Mouse (Mus musculus): ENCODE data around the gene Prx.
"Not testable (repeated sequence)": the region's sequence is repeated elsewhere in the genome, so short reads cannot be mapped to it uniquely, and the experiment has no call there.

Gene Prx

GRCm38 (mm10) chr7:27483860-27484259 lies 15.3 kb upstream of the Prx start:
- no peak for DNase-seq (ENCODE audit: low spot score in 2 of 2)

DNA sequence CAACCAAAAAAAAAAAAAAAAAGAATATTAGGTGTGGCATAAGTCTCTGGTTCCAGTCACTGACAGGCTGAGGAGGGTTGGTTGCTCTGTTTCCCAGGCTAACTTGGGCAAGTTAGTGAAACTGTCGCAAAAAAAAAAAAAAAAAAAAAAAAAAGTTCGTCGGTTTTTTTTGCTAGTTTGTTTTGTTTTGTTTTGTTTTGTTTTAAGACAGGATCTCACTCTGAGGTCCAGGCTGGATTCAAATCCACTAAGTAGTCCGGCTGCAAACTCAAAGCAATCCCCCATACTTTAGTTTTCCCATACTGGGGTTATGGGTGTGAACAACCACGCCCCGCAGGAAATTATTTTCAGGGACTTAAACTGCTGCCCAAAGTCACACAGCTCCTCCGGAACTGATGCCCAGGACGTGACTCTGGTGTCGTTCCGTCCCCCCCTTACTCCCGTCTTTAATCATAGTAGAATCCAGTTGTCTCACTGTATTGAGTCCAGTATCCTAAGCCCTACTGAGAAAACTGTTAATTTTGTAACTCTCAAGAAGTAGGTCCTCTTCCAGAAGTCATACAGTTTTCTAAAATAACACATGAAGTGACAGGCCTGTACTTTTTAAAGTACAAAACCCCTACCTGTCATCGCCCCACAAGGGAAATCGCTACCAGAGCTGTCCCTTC lies 12.9 kb upstream of the Prx start:
- no peak for DNase-seq (ENCODE audit: low spot score in 2 of 2)

DNA sequence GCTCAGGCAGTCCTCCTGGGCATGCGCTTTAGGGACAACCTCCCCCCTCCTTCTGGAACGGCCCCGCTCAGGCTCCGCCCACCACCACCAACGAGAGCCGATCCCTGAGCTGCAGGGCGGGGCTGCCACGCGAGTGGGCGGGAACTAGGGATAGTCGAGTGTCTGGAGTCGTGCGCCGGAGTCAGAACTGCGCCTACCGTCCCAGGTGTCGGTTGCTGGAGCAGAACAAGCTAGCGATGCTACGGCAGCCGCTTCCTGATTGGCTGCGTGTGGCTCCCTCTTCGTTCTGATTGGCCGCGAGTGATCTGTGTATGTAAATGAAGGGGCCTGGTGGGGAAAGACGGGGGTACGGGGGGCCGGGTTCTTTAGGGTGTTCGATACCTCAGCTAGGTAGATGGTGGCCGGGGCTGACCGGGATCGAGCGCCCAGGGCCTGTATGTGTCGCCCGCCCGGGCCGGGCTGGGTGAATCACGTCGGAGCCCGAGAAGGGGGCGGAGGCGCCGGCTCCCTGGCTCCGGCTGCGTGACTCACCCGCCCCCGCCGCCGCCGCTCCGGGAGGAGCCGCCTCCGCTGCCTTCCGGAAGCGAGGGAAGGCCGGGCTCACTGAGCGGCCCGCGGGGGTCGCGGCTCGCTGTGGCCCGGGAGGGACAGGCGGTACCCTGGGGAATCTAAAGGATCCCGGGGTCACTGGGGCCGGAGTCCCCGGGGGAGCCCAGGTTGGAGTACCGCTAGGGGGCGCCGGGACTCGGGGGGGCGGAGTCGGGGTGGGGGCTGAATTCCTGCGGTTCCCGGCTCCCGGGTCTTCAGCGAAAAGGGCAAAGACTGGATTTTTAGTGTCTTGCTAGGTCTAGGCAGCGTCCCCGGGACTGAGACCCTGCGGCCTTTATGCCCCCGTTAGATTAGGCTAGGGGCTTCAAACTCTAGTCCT lies 12.1 kb upstream of the Prx start, which contains the start of gene Sertad1:
Gene Sertad1, plus strand, starts transcription at position 141 of the 928 bp plus-strand sequence.
- peak; percentile 100 for DNase-seq (ENCODE audit: low spot score in 2 of 2)

DNA sequence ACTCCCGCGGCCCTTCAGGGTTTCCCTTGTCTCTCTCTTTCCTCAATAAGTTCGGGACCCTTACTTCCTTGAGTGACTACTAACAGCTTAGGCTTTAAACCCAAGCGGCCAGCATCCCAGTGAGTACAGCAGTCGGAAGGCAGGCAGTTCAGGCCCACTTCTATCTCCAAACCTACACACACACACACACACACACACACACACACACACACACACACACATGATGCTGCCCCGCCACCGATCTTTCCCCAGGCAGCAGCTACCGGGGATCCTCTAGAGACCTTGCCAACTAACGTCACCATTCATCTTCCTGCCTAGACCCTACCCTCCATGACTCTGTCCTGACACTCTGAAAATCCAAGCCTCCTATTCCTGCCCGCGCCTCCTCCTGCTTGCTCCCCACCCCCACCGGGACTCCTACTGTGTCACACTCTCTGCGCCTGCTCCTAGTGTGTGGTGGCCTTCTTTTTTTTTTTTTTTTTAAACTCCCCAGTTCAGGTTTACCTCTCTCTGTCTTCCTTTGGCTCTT lies 11.3 kb upstream of the Prx start:
- DNase-seq (ENCODE audit: low spot score in 2 of 2), result peak in 1 of 2 experiments; percentile 58

- no peak for DNase-seq (ENCODE audit: low spot score in 2 of 2)
These were observed 9.8 kb upstream of the Prx start for GRCm38 (mm10) chr7:27489270-27489869.

DNA sequence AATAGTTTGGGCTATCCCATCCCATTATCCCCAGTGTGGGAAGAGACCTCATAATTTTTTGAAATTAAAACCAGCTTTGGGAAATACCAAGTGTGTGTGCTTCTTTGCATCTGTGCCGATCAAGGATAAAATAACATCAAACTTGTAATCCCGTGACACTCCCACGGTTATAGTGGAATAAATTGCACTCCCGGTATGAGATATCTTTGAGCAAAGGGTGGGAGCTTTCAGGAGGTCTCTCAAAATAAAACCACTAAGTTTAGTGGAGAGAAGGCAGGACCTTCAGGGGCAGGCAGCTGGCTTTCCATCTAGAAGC lies 8.9 kb upstream of the Prx start:
- DNase-seq (ENCODE audit: low spot score in 2 of 2), result no peak

DNA sequence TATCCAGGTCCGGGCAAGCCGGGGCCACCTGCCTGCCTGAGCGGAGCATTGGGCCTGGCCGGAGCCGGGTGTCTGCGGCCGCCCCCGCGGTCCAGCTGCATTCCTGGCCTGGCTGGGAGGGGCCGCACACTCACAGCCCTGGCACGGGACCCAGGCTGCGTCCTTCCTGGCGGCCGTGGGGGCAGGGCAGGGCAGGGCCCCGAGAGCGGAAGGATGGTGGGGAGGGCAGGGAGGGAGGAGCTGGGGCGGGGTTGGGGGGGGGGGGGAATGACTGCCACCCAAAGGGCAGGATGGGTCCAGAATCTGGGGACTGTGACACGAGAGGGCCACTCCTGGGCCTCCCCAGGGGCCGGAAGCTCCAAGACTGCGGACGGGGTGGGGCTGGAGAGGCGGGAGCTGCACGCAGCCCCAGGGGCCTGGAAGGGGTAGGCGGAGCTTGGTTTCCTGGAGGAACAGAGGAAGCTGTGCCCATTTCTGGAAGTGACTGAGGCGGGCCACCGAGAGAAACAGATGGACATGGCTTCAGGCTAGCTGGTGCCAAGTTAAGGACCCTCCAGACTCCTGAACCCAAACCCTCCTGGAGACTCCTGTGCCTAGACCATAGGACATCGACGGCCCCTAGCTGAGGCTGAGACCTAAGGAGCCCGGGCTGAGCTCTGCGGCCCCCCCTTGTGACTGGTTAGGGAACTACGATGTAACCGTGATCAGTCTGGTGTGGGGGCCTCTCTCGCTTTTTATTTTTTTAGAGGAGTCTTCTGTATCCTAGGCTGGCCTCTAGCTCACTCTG lies 8.4 kb upstream of the Prx start:
- peak; percentile 95 to 97 for DNase-seq (ENCODE audit: low spot score in 2 of 2)

- DNase-seq (ENCODE audit: low spot score in 2 of 2), result no peak
These were observed 7.3 kb upstream of the Prx start for GRCm38 (mm10) chr7:27491856-27492255.

DNA sequence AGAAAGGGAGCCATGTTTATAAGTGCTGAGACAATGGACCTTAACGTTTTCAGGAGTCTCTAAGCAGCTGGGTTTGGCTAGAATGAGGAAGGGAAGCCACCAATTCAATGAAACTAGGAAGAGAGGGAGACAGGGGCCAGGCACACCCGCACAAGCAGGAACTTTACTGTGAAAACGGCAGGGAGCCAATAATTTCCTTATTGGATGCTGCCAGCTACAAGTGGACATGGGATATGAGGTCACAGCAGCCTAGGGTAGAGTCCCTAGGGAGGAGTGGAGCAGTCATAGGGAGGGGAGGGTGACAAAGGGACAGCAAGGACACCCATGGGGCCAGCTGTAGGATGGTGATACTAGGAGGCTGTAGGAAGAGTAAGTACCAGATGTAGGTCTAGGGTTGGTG lies 6.1 kb upstream of the Prx start:
- DNase-seq (ENCODE audit: low spot score in 2 of 2), result no peak

DNA sequence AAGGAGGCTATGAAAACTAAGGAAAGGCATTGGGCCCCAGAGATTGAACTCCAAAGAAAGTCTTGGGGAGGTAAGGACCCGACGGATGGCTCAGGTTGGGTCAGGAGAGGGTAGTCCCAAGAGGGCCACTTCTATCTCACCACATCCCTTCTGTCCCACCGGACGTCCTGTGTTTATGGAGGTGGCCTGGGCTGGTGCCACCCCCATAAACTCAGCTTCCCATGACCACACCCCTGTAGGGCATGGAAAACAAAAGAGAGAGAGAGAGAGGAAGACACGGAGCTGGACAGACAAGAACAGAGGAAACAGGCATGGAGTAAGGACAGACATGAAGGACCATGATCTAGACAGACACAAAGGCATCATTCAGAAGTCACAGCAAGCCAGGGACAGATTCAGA lies 5.7 kb upstream of the Prx start:
- DNase-seq (ENCODE audit: low spot score in 2 of 2), result no peak

GRCm38 (mm10) chr7:27494659-27495367 lies 4.3 kb upstream of the Prx start:
- not testable (repeated sequence) for DNase-seq (ENCODE audit: low spot score in 2 of 2)

GRCm38 (mm10) chr7:27501620-27502019 lies 2.5 kb downstream of the Prx start:
- DNase-seq (ENCODE audit: low spot score in 2 of 2), result peak; percentile 50 to 58

- DNase-seq (ENCODE audit: low spot score in 2 of 2), result no peak
These were observed 7.7 kb downstream of the Prx start for GRCm38 (mm10) chr7:27506765-27507370.

- peak; percentile 95 to 97 for DNase-seq (ENCODE audit: low spot score in 2 of 2)
These were observed 8.9 kb downstream of the Prx start for GRCm38 (mm10) chr7:27507711-27508647.

GRCm38 (mm10) chr7:27508648-27509005 lies 9.5 kb downstream of the Prx start:
- DNase-seq (ENCODE audit: low spot score in 2 of 2), result peak; percentile 48 to 63

GRCm38 (mm10) chr7:27510809-27511208 lies 11.7 kb downstream of the Prx start:
- DNase-seq (ENCODE audit: low spot score in 2 of 2), result no peak

DNA sequence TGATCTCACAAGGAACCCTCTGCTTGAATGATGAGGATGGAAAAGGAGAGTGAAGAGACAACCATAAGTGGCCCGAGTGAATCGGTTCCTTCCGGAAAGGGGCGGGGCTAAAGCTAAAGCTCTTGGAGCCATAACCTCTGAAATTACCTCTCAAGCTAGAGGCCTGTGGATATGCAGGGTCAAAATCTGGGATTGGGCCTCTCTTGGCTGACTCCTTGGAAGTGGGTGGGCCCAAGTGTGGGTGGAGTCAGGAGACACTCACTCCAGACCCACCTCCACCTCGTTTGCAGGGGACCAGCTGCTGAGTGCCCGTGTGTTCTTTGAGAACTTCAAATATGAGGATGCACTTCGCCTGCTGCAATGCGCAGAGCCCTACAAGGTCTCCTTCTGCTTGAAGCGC lies 15.8 kb downstream of the Prx start:
- DNase-seq (ENCODE audit: low spot score in 2 of 2), result no peak

DNA sequence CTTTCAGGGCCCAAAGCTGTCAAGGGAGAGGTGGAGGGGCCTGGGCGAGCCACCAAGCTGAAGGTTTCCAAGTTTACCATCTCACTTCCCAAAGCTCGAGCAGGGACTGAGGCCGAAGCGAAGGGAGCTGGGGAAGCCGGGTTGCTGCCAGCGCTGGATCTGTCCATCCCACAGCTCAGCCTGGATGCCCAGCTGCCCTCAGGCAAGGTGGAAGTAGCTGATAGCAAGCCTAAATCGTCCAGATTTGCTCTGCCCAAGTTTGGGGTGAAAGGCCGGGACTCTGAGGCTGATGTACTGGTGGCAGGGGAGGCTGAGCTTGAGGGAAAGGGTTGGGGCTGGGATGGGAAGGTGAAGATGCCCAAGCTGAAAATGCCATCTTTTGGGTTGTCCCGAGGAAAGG lies 19.2 kb downstream of the Prx start:
- no peak for DNase-seq (ENCODE audit: low spot score in 2 of 2)

DNA sequence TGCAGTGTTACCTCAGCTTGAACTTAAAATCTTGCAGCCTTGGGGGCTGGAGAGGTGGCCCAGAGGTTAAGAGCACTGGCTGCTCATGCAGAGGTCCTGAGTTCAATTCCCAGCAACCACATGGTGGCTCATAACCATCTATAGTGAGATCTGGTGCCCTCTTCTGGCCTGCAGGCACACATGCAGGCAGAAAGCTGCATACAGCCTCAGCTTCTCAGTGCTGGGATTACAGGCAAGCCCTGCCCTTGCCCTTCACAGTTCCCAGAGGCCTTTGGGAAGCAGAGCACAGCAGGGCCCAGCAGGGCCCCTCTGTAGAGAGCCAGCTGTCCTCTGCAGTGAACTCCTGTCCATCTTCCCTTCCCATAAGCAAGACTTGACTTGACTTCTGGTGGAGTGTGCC lies 21.0 kb downstream of the Prx start:
- no peak for DNase-seq (ENCODE audit: low spot score in 2 of 2)

- no peak for DNase-seq (ENCODE audit: low spot score in 2 of 2)
These were observed 21.5 kb downstream of the Prx start for GRCm38 (mm10) chr7:27520599-27520998.

Measured in heart, adult 9 months (tissue).